Mouse (Mus musculus): ENCODE measurements at regions not wholly inside any gene's neighbourhood (a gene's known extent, or its start where the extent isn't known, plus 50 kb on each side); places are given as distances from the start of the nearest gene placed in this dataset.

DNA sequence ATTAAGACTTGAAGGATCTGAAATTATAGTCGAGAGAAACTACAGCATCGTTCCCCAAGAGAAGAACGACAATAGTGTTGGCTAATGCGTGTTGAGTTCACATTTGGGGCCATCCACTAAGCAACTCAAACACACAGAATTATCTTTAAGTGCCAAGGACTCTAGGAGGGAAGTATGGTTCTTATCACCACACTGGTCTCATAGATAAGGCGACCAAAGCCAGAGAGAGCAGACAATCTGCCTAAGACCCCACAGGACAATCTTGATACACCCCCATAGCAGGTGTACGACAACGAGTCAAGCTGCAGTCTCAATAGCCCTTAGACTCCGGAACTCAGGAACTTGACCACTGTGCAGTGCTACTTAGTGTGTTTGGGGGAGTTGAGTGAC lies 152.5 kb upstream of the Pum3 start:
- no peak for TF ChIP-seq POLR2A (IDR thresholded peaks at IDR 0.05; ENCODE audit: control insufficient read depth, extremely low read depth, insufficient read depth, low read length, poor library complexity)
- TF ChIP-seq CTCF (IDR thresholded peaks at IDR 0.05; ENCODE audit: borderline replicate concordance, control insufficient read depth, extremely low read depth, insufficient read depth, low read length, poor library complexity) = no peak

Measured in thymus, adult 2 months (tissue).